Mouse (Mus musculus) kidney, adult 11 months (tissue): ENCODE data around the gene Wdr19.

Experiments used
- DNase-seq: peaks from one replicate; pipeline ENCODE4 v3.0.0; 2022

Wdr19 gene

DNA sequence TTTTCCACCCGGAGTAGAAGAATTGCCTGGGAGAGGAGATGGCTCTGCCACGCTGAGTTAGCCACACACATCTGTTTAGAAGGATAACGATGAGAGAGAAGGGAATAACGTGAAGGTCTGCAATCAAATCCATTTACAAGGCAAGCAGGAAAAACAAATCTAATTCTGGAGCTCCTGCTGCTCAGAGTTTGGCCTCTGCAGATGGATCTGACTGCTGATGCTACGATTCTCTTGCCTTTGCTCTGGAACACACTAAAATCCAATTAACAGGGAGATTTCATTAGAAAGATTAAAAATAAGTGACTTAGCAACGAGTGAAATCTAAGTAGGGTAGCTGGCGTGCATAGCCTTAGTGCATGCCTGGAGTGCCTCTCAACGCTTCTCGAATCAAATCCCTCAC, 106.0 kb downstream of the Wdr19 start:
- no peak for DNase-seq

GRCm38 (mm10) chr5:65308208-65308607, 108.7 kb downstream of the Wdr19 start:
- DNase-seq, result no peak

DNA sequence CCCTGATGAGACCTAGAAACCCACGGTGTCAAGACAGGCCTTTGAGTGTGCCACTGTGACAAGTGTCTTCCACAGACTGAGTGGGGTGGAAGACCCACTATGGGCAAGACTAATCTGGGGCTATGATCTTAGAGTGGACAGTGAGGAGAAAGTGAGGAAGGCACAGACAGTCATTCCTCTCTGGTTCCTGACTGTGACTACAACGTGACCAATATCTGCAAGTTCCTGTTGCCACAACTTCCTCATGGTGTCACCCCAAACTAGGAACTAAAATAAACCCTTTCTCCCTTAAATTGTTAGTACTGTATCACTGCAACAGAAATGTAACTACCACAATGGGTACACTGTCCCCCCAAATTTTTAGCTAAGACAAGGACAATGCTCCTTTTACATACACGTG, 109.4 kb downstream of the Wdr19 start:
- DNase-seq, result no peak
